Mouse (Mus musculus): Measurements from ENCODE around the gene 1700037C18Rik. TPM values are rescaled to one million over a fixed set of nuclear protein-coding genes. Genes with fewer than 3 reads are reported as not detected.

Gene 1700037C18Rik
- 1 to 10 TPM; 2.1 to 2.6 TPM for total RNA-seq (2021)
- long read RNA-seq, experiment 1, partial matches to known transcripts = 0 of 2 reads
- long read RNA-seq, experiment 1, other reads (novel, unspliced or antisense) = 2 of 2 reads
- long read RNA-seq, experiment 2, partial matches to known transcripts = 0 of 6 reads
- long read RNA-seq, experiment 2, other reads (novel, unspliced or antisense) = 6 of 6 reads

- DNase-seq = peak; percentile 85
- intact Hi-C loops (cut with DNase I) = loop anchor here (5.0 to 10.0 kb wide), 2 partner anchors 61 to 164 kb away; partner anchors contain the start of genes Zfp174 and Zfp263
These were observed at the start of gene 1700037C18Rik, which contains the start of gene Cluap1 for GRCm38 (mm10) chr16:3908537-3909111. 1700037C18Rik (minus strand) TSS chr16:3908689. Cluap1 (plus strand) TSS chr16:3908801.

GRCm38 (mm10) chr16:3956369-3956768 is 47.9 kb upstream of the 1700037C18Rik start:
- intact Hi-C loops (cut with DNase I) = no loop called here

GRCm38 (mm10) chr16:3951141-3951540 is 42.7 kb upstream of the 1700037C18Rik start:
- intact Hi-C loops (cut with DNase I) = no loop called here
- DNase-seq = no peak

More at GRCm38 (mm10) chr16:3956369-3956768, 47.9 kb upstream of the 1700037C18Rik start:
- peak in 1 of 2 experiments; percentile 40 for DNase-seq

GRCm38 (mm10) chr16:3934701-3935100 is 26.2 kb upstream of the 1700037C18Rik start:
- DNase-seq = no peak
- intact Hi-C loops (cut with DNase I) = no loop called here

GRCm38 (mm10) chr16:3934091-3934490 is 25.6 kb upstream of the 1700037C18Rik start:
- intact Hi-C loops (cut with DNase I) = no loop called here
- DNase-seq = no peak

GRCm38 (mm10) chr16:3933536-3933935 is 25.0 kb upstream of the 1700037C18Rik start:
- no peak for DNase-seq
- intact Hi-C loops (cut with DNase I) = no loop called here

GRCm38 (mm10) chr16:3929151-3929550 is 20.7 kb upstream of the 1700037C18Rik start:
- intact Hi-C loops (cut with DNase I) = no loop called here
- DNase-seq = no peak

GRCm38 (mm10) chr16:3928582-3928981 is 20.1 kb upstream of the 1700037C18Rik start:
- DNase-seq = no peak
- intact Hi-C loops (cut with DNase I) = no loop called here

GRCm38 (mm10) chr16:3923966-3924365 is 15.5 kb upstream of the 1700037C18Rik start:
- intact Hi-C loops (cut with DNase I) = no loop called here
- DNase-seq = no peak

GRCm38 (mm10) chr16:3923515-3923914 is 15.0 kb upstream of the 1700037C18Rik start:
- DNase-seq = no peak
- intact Hi-C loops (cut with DNase I) = no loop called here

GRCm38 (mm10) chr16:3920756-3921155 is 12.3 kb upstream of the 1700037C18Rik start:
- no peak for DNase-seq
- intact Hi-C loops (cut with DNase I) = no loop called here

GRCm38 (mm10) chr16:3909118-3909517 is 629 bp upstream of the 1700037C18Rik start:
- intact Hi-C loops (cut with DNase I) = loop anchor here (5.0 to 10.0 kb wide), 2 partner anchors 62 to 164 kb away; partner anchors contain the start of genes Zfp174 and Zfp263
- DNase-seq = no peak

GRCm38 (mm10) chr16:3907471-3907870 is 1.0 kb downstream of the 1700037C18Rik start:
- intact Hi-C loops (cut with DNase I) = loop anchor here (5.0 to 10.0 kb wide), 2 partner anchors 60 to 163 kb away; partner anchors contain the start of genes Zfp174 and Zfp263
- DNase-seq = no peak

GRCm38 (mm10) chr16:3896553-3896952 is 11.9 kb downstream of the 1700037C18Rik start:
- intact Hi-C loops (cut with DNase I) = no loop called here
- DNase-seq = no peak

GRCm38 (mm10) chr16:3896046-3896445 is 12.4 kb downstream of the 1700037C18Rik start:
- intact Hi-C loops (cut with DNase I) = no loop called here
- no peak for DNase-seq

GRCm38 (mm10) chr16:3895173-3895792 is 13.2 kb downstream of the 1700037C18Rik start:
- intact Hi-C loops (cut with DNase I) = no loop called here
- no peak for DNase-seq

- intact Hi-C loops (cut with DNase I) = no loop called here
- no peak for DNase-seq
These were observed 14.8 kb downstream of the 1700037C18Rik start for GRCm38 (mm10) chr16:3893739-3894138.

GRCm38 (mm10) chr16:3891621-3892295 is 16.7 kb downstream of the 1700037C18Rik start:
- intact Hi-C loops (cut with DNase I) = no loop called here
- DNase-seq = no peak

GRCm38 (mm10) chr16:3885065-3885670 is 23.3 kb downstream of the 1700037C18Rik start:
- intact Hi-C loops (cut with DNase I) = no loop called here
- DNase-seq = no peak

Measured in gastrocnemius, postnatal 36 days (tissue).